Mouse (Mus musculus): Measurements from ENCODE around the gene 1810062G17Rik.

GRCm38 (mm10) chr3:36505306-36505705, 29.6 kb downstream of the 1810062G17Rik start:
- TF ChIP-seq POLR2A (IDR thresholded peaks at IDR 0.05; ENCODE audit: low read depth, low read length) (no peak), CTCF (IDR thresholded peaks at IDR 0.05; ENCODE audit: borderline replicate concordance, insufficient read depth, low read length) (no peak)

Data from embryonic fibroblast, embryonic 13.5 days (primary cell).